Mouse (Mus musculus): ENCODE results near the gene Dhh. TPM values are rescaled to one million over a fixed set of nuclear protein-coding genes. Genes with fewer than 3 reads are reported as not detected.

The Dhh gene
- polyA plus RNA-seq, 1 experiment from 2014 or later: 0.76 TPM

DNA sequence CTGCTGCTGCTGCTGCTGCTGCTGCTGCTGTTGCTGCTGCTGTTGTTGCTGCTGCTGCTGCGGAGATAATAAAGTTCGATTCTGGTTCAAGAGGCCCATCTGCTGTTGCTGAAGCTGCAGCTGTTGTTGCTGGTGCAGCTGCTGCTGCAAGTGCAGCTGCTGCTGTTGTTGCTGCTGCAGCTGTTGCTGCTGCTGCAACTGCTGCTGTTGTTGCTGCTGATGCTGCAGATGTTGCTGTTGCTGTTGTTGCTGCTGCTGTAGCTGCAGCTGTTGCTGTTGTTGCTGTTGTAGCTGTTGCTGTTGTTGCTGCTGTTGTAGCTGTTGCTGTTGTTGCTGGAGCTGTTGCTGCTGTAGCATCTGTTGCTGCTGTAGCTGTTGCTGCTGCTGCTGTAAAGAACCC lies 53.2 kb downstream of the Dhh start:
- 98% methylated on average over 2 of the region's 2 CpGs for WGBS
- Histone ChIP-seq H3K36me3 (replicated peaks; ENCODE audit: control insufficient read depth, insufficient read depth, low read depth, low read length) (peaks cover 54% of the 10 kb centered on the region), H3K4me3 (ENCODE audit: low read depth, low read length) (no peak overlapping the region), H3K4me1 (ENCODE audit: control insufficient read depth, insufficient read depth, low read length) (no peaks in the 10 kb centered on the region), H3K4me2 (ENCODE audit: low read depth, low read length) (no peak overlapping the region), H3K9ac (replicated peaks; ENCODE audit: low read length) (no peak overlapping the region), H3K27ac (replicated peaks; ENCODE audit: low read depth, low read length) (no peak overlapping the region), H3K9me3 (replicated peaks; ENCODE audit: control insufficient read depth, low read length) (no peaks in the 10 kb centered on the region), H3K27me3 (ENCODE audit: control insufficient read depth, insufficient read depth, low read length) (no peaks in the 10 kb centered on the region)
- DNase-seq (ENCODE audit: low spot score): no peak
- ATAC-seq (replicated peaks; ENCODE audit: insufficient number of reproducible peaks, low FRiP score, low TSS enrichment, low read depth): no peak

- no peak overlapping the region for H3K4me3 ChIP-seq (ENCODE audit: low read depth, low read length)
- no peak for ATAC-seq (replicated peaks; ENCODE audit: insufficient number of reproducible peaks, low FRiP score, low TSS enrichment, low read depth)
- no peak overlapping the region for H3K9ac ChIP-seq (replicated peaks; ENCODE audit: low read length)
- 89% methylated on average over 11 of the region's 11 CpGs for WGBS
- peaks cover 51% of the 10 kb centered on the region for H3K36me3 ChIP-seq (replicated peaks; ENCODE audit: control insufficient read depth, insufficient read depth, low read depth, low read length)
- no peak overlapping the region for H3K27ac ChIP-seq (replicated peaks; ENCODE audit: low read depth, low read length)
- no peak overlapping the region for H3K4me2 ChIP-seq (ENCODE audit: low read depth, low read length)
- H3K4me1 ChIP-seq (ENCODE audit: control insufficient read depth, insufficient read depth, low read length): no peaks in the 10 kb centered on the region
- no peak for DNase-seq (ENCODE audit: low spot score)
- no peaks in the 10 kb centered on the region for H3K9me3 ChIP-seq (replicated peaks; ENCODE audit: control insufficient read depth, low read length)
- H3K27me3 ChIP-seq (ENCODE audit: control insufficient read depth, insufficient read depth, low read length): no peaks in the 10 kb centered on the region
Observed at GRCm38 (mm10) chr15:98843595-98844223, 54.6 kb downstream of the Dhh start.

Other genes with a start within 250 kb of the Dhh start
- gene Ddx23, start 235.6 kb downstream of the Dhh start, polyA plus RNA-seq (2014; fragmentation: Nextera tagmentation; extraction: Ambion mirVana): 20.8 and 22.0 TPM in 2 replicates
- gene Rnd1, start 221.1 kb downstream of the Dhh start, polyA plus RNA-seq (2014; fragmentation: Nextera tagmentation; extraction: Ambion mirVana): 0.63 and 0.92 TPM in 2 replicates
- gene Ccdc65, start 190.3 kb downstream of the Dhh start, polyA plus RNA-seq (2014; fragmentation: Nextera tagmentation; extraction: Ambion mirVana): 1.3 TPM in 2 replicates
- 18.9 and 21.0 TPM in 2 replicates for gene Fkbp11, start 170.3 kb downstream of the Dhh start, polyA plus RNA-seq (2014; fragmentation: Nextera tagmentation; extraction: Ambion mirVana)
- gene Arf3, start 135.3 kb downstream of the Dhh start, polyA plus RNA-seq (2014; fragmentation: Nextera tagmentation; extraction: Ambion mirVana): 24.5 and 28.7 TPM in 2 replicates
- gene Wnt10b, start 120.4 kb downstream of the Dhh start, polyA plus RNA-seq (2014; fragmentation: Nextera tagmentation; extraction: Ambion mirVana): 1.6 and 2.3 TPM in 2 replicates
- gene Wnt1, start 108.7 kb downstream of the Dhh start, polyA plus RNA-seq (2014; fragmentation: Nextera tagmentation; extraction: Ambion mirVana): 0.28 and 0.33 TPM in 2 replicates
- gene Ddn, start 89.0 kb downstream of the Dhh start, polyA plus RNA-seq (2014; fragmentation: Nextera tagmentation; extraction: Ambion mirVana): 0.26 and 0.27 TPM in 2 replicates
- 69.8 and 73.1 TPM in 2 replicates for gene Prkag1, start 67.0 kb downstream of the Dhh start, polyA plus RNA-seq (2014; fragmentation: Nextera tagmentation; extraction: Ambion mirVana)
- 11.6 and 12.0 TPM in 2 replicates for gene Kmt2d, start 27.3 kb downstream of the Dhh start, polyA plus RNA-seq (2014; fragmentation: Nextera tagmentation; extraction: Ambion mirVana)
- 16.7 and 17.0 TPM in 2 replicates for gene Rhebl1, start 4.0 kb downstream of the Dhh start, polyA plus RNA-seq (2014; fragmentation: Nextera tagmentation; extraction: Ambion mirVana)
- 3.9 and 7.1 TPM in 2 replicates for gene Lmbr1l, start 19.7 kb upstream of the Dhh start, polyA plus RNA-seq (2014; fragmentation: Nextera tagmentation; extraction: Ambion mirVana)
- 2,291 and 2,381 TPM in 2 replicates for gene Tuba1b, start 36.0 kb upstream of the Dhh start, polyA plus RNA-seq (2014; fragmentation: Nextera tagmentation; extraction: Ambion mirVana)
- gene Gm49450, start 55.0 kb upstream of the Dhh start, polyA plus RNA-seq (2014; fragmentation: Nextera tagmentation; extraction: Ambion mirVana): not detected in 2 replicates
- 3,177 and 3,658 TPM in 2 replicates for gene Tuba1a, start 55.2 kb upstream of the Dhh start, polyA plus RNA-seq (2014; fragmentation: Nextera tagmentation; extraction: Ambion mirVana)
- 132 and 138 TPM in 2 replicates for gene Tuba1c, start 131.4 kb upstream of the Dhh start, polyA plus RNA-seq (2014; fragmentation: Nextera tagmentation; extraction: Ambion mirVana)
- gene Prph, start 156.6 kb upstream of the Dhh start, polyA plus RNA-seq (2014; fragmentation: Nextera tagmentation; extraction: Ambion mirVana): 17.1 and 20.6 TPM in 2 replicates
- gene Troap, start 176.0 kb upstream of the Dhh start, polyA plus RNA-seq (2014; fragmentation: Nextera tagmentation; extraction: Ambion mirVana): 20.6 and 23.8 TPM in 2 replicates
- gene C1ql4, start 189.3 kb upstream of the Dhh start, polyA plus RNA-seq (2014; fragmentation: Nextera tagmentation; extraction: Ambion mirVana): 1.0 and 1.1 TPM in 2 replicates
- 0.18 and 0.56 TPM in 2 replicates for gene Dnajc22, start 194.6 kb upstream of the Dhh start, polyA plus RNA-seq (2014; fragmentation: Nextera tagmentation; extraction: Ambion mirVana)
- 59.6 and 68.5 TPM in 2 replicates for gene Spats2, start 227.4 kb upstream of the Dhh start, polyA plus RNA-seq (2014; fragmentation: Nextera tagmentation; extraction: Ambion mirVana)